In the genomic region with DNA sequence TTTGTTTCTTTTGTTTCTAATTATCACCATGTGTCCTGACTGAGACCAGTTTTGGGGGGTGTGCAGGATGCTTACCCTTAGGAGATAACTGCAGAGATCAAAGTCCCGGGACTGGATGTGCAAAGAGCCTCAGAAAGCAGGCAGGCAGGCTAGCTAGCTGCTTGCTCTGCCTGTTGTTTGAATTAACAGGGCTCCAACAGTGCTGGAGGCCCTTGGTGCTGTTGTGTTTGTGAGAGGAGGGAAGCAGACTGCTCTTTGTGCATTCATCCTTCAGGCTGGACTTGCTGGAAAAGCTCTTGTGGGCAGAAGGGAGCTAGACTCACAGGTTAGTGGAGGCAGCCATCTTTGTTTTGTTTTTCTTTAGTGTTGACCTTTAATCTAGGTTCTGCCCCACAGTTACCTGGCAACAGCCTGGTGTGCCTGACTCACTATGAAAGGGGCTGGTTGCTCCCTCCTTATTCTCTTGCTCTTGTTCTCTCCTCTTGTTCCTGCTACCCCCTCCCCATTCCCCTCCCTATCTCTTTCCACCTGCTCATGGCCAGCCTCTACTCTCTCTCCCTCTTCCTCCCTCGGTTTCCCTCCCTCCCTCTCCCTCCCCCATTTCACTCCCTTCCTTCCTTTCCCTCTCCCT, we compare ENCODE assay signal across 10 mouse cellular contexts.
DNase-seq lines count a peak whose midpoint lies in the region; ATAC-seq lines count a peak whose summit lies in the region.
"Had no signal": no experiment of that assay in that cellular context is flagged by ENCODE, and none has a peak within 500 bp of the region (broad histone marks: within the 10 kb centered on the region; RNA-seq: fewer than 3 reads in every experiment).

No protein-coding gene starts in this region.

- H3K36me3 ChIP-seq in heart, embryonic 12.5 days = no peaks in the 10 kb centered on the region
- H3K36me3 ChIP-seq in forebrain, embryonic 14.5 days (ENCODE audit: control insufficient read depth, insufficient read depth, low read length) = no peaks in the 10 kb centered on the region
- H3K36me3 ChIP-seq in limb, embryonic 12.5 days = no peaks in the 10 kb centered on the region
- H3K36me3 ChIP-seq in stomach, embryonic 14.5 days (ENCODE audit: control insufficient read depth, insufficient read depth, low read length) = no peaks in the 10 kb centered on the region

- intact Hi-C loops in heart, postnatal 10 days (cut with DNase I) = no loop called here

- peaks cover 58% of the 10 kb centered on the region for H3K4me1 ChIP-seq in heart, embryonic 12.5 days (replicated peaks)
- H3K4me1 ChIP-seq in forebrain, embryonic 14.5 days (ENCODE audit: control insufficient read depth, insufficient read depth, low read length) = no peaks in the 10 kb centered on the region
- H3K4me1 ChIP-seq in limb, embryonic 12.5 days (replicated peaks) = peaks cover 32% of the 10 kb centered on the region
- peaks cover 3% of the 10 kb centered on the region; the same call in 1 of the 2 replicates for H3K4me1 ChIP-seq in stomach, embryonic 14.5 days (ENCODE audit: control insufficient read depth, insufficient read depth, low read length)

- H3K9me3 ChIP-seq in heart, embryonic 12.5 days (replicated peaks) = no peaks in the 10 kb centered on the region
- H3K9me3 ChIP-seq in forebrain, embryonic 14.5 days (replicated peaks; ENCODE audit: control insufficient read depth, low read length) = no peaks in the 10 kb centered on the region
- H3K9me3 ChIP-seq in limb, embryonic 12.5 days = no peaks in the 10 kb centered on the region
- no peaks in the 10 kb centered on the region for H3K9me3 ChIP-seq in stomach, embryonic 14.5 days (ENCODE audit: control insufficient read depth, low read depth, low read length)

- no peak overlapping the region; the same call in 1 of the 2 replicates for H3K27ac ChIP-seq in heart, embryonic 12.5 days (ENCODE audit: poor library complexity, severe bottlenecking)
- peak overlapping the region; percentile 40 for H3K27ac ChIP-seq in forebrain, embryonic 14.5 days (ENCODE audit: low read depth, low read length)
- H3K27ac ChIP-seq in limb, embryonic 12.5 days = peak overlapping the region; percentile 41; the same call in 1 of the 2 replicates
- no peak overlapping the region for H3K27ac ChIP-seq in stomach, embryonic 14.5 days (ENCODE audit: low read length)

- H3K9ac ChIP-seq in heart, embryonic 12.5 days = no peak overlapping the region
- no peak overlapping the region for H3K9ac ChIP-seq in forebrain, embryonic 14.5 days (ENCODE audit: low read length)
- no peak overlapping the region; the same call in 1 of the 2 replicates for H3K9ac ChIP-seq in limb, embryonic 12.5 days (replicated peaks)
- no peak overlapping the region for H3K9ac ChIP-seq in stomach, embryonic 14.5 days (replicated peaks; ENCODE audit: low read depth, low read length)

- no peak overlapping the region for H3K4me3 ChIP-seq in heart, embryonic 12.5 days
- H3K4me3 ChIP-seq in forebrain, embryonic 14.5 days (ENCODE audit: low read depth, low read length) = no peak overlapping the region
- H3K4me3 ChIP-seq in limb, embryonic 12.5 days (replicated peaks) = no peak overlapping the region
- H3K4me3 ChIP-seq in stomach, embryonic 14.5 days (ENCODE audit: low read depth, low read length) = no peak overlapping the region

- 10% methylated on average over 2 of the region's 2 CpGs for whole genome bisulfite sequencing in heart, embryonic 12.5 days
- WGBS in forebrain, embryonic 14.5 days = 7% methylated on average over 2 of the region's 2 CpGs
- WGBS in limb, embryonic 12.5 days = 8% methylated on average over 2 of the region's 2 CpGs
- WGBS in stomach, embryonic 14.5 days = 7% methylated on average over 2 of the region's 2 CpGs

- DNase-seq in heart, postnatal 10 days = no peak
- peak; percentile 39 for DNase-seq in forebrain, embryonic 14.5 days (ENCODE audit: low spot score)
- DNase-seq in MN1 (ENCODE audit: low spot score) = no peak
- DNase-seq in lung, postnatal 4 days = no peak
- DNase-seq in lung, postnatal 10 days = no peak
- DNase-seq: kidney, adult 8-10 months; lung, adult 2 months had no signal

- H3K27me3 ChIP-seq in heart, embryonic 12.5 days (replicated peaks) = no peaks in the 10 kb centered on the region
- H3K27me3 ChIP-seq in forebrain, embryonic 14.5 days (replicated peaks; ENCODE audit: control insufficient read depth, insufficient read depth, low read length) = no peaks in the 10 kb centered on the region
- H3K27me3 ChIP-seq in limb, embryonic 12.5 days = no peaks in the 10 kb centered on the region
- H3K27me3 ChIP-seq in stomach, embryonic 14.5 days (ENCODE audit: control insufficient read depth, insufficient read depth, low read length) = no peaks in the 10 kb centered on the region

- ATAC-seq in heart, embryonic 12.5 days (ENCODE audit: insufficient number of reproducible peaks, low FRiP score) = no peak; the same call in 1 of the 2 replicates
- peak; percentile 57 for ATAC-seq in forebrain, embryonic 14.5 days
- ATAC-seq in limb, embryonic 12.5 days (ENCODE audit: insufficient number of reproducible peaks, insufficient read depth, low FRiP score, low TSS enrichment, low read depth) = no peak
- ATAC-seq in stomach, embryonic 14.5 days (ENCODE audit: insufficient number of reproducible peaks, insufficient read depth, low FRiP score, low read depth) = 0 out of 2 replicates have a peak, but pooled peaks have one; percentile 33

- H3K4me2 ChIP-seq in heart, embryonic 12.5 days = peak overlapping the region; percentile 4; the same call in 1 of the 2 replicates
- H3K4me2 ChIP-seq in forebrain, embryonic 14.5 days (ENCODE audit: low read length) = no peak overlapping the region
- H3K4me2 ChIP-seq in limb, embryonic 12.5 days = no peak overlapping the region
- no peak overlapping the region for H3K4me2 ChIP-seq in stomach, embryonic 14.5 days (replicated peaks; ENCODE audit: low read depth, low read length)

Comparison
In these comparisons a context has a peak if more than half of its experiments do, and no peak if none do; other contexts are left out.
1. ATAC-seq: peak in forebrain, embryonic 14.5 days (single experiment) and stomach, embryonic 14.5 days (single experiment); none in heart, embryonic 12.5 days (single experiment) and limb, embryonic 12.5 days (single experiment).
2. H3K27ac ChIP-seq: peak in forebrain, embryonic 14.5 days (single experiment) and limb, embryonic 12.5 days (single experiment); none in heart, embryonic 12.5 days (single experiment) and stomach, embryonic 14.5 days (single experiment).